ENCODE assay signal across 16 mouse cellular contexts in the genomic region with DNA sequence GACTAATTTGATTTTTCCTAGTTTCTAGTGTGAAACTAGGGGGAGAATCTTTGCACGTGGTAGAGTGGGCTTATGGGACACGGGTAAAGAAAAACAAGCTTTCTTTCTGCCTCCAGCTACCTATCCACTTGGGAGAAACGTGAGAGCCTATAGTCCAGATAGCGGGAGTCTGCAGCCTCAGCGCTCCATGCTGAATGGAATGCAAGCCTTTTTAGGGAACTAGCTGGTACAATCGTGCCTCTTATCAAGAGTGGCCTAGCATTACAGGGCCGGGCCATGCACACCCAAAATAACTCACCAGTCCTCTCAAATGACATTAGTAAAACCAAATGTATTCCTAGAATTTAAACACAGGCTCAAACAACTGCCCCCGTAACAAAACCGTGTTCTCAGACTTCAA.
A peak's percentile ranks its signal among the peaks of the same experiment; 100 is the strongest.
DNase-seq lines count a peak whose midpoint lies in the region; ATAC-seq and TF ChIP-seq lines count a peak whose summit lies in the region.
"Had no signal": no experiment of that assay in that cellular context is flagged by ENCODE, and none has a peak within 500 bp of the region (broad histone marks: within the 10 kb centered on the region; RNA-seq: fewer than 3 reads in every experiment).

No protein-coding gene starts in this region.

- no peak overlapping the region for H3K9ac ChIP-seq in hindbrain, embryonic 12.5 days
- no peak overlapping the region for H3K9ac ChIP-seq in hindbrain, embryonic 16.5 days (ENCODE audit: low read depth, low read length)
- H3K9ac ChIP-seq in heart, adult 2 months (ENCODE audit: low read depth, low read length) = no peak overlapping the region
- H3K9ac ChIP-seq in heart, postnatal 0 days (replicated peaks; ENCODE audit: low read depth, low read length) = peak overlapping the region; percentile 28; the same call in 1 of the 2 replicates
- H3K9ac ChIP-seq: embryonic facial prominence, embryonic 15.5 days; forebrain, embryonic 12.5 days; hindbrain, embryonic 14.5 days had no signal

- no peak for ATAC-seq in hindbrain, embryonic 12.5 days (ENCODE audit: low FRiP score)
- ATAC-seq in hindbrain, embryonic 16.5 days = no peak
- peak; percentile 88 for ATAC-seq in heart, postnatal 0 days (ENCODE audit: insufficient read depth, low read depth)

- TF ChIP-seq POLR2A in heart, adult 2 months (IDR thresholded peaks at IDR 0.05; ENCODE audit: insufficient read depth, low read depth, low read length) = no peak

- 68% methylated on average over 9 of the region's 9 CpGs for WGBS in hindbrain, embryonic 12.5 days
- 73% methylated on average over 9 of the region's 9 CpGs for WGBS in hindbrain, embryonic 16.5 days
- 49% methylated on average over 9 of the region's 9 CpGs for WGBS in heart, adult 2 months
- 20% methylated on average over 9 of the region's 9 CpGs for WGBS in heart, postnatal 0 days

- no peaks in the 10 kb centered on the region for H3K79me2 ChIP-seq in heart, adult 2 months (replicated peaks; ENCODE audit: control insufficient read depth, insufficient read depth, low read length)

- peaks cover 22% of the 10 kb centered on the region for H3K4me1 ChIP-seq in hindbrain, embryonic 12.5 days
- peaks cover 4% of the 10 kb centered on the region for H3K4me1 ChIP-seq in hindbrain, embryonic 16.5 days (ENCODE audit: control insufficient read depth, insufficient read depth, low read depth, low read length)
- H3K4me1 ChIP-seq in heart, adult 2 months (ENCODE audit: control insufficient read depth, insufficient read depth, low read length) = peaks cover 1% of the 10 kb centered on the region
- H3K4me1 ChIP-seq in heart, postnatal 0 days (ENCODE audit: control insufficient read depth, insufficient read depth) = peaks cover 49% of the 10 kb centered on the region

- no peak for TF ChIP-seq CTCF in heart, adult 2 months (IDR thresholded peaks at IDR 0.05)
- no peak for TF ChIP-seq CTCF in heart, postnatal 0 days (IDR thresholded peaks at IDR 0.05; ENCODE audit: low read depth)

- peak overlapping the region; percentile 23; the same call in 1 of the 2 replicates for H3K27ac ChIP-seq in hindbrain, embryonic 12.5 days
- H3K27ac ChIP-seq in hindbrain, embryonic 16.5 days (ENCODE audit: low read depth, low read length) = no peak overlapping the region
- H3K27ac ChIP-seq in heart, adult 2 months = peak overlapping the region; percentile 85
- peak overlapping the region; percentile 97 for H3K27ac ChIP-seq in heart, postnatal 0 days (ENCODE audit: low read depth)
- H3K27ac ChIP-seq: embryonic facial prominence, embryonic 15.5 days; hindbrain, embryonic 14.5 days had no signal

- no peaks in the 10 kb centered on the region for H3K36me3 ChIP-seq in hindbrain, embryonic 12.5 days
- no peaks in the 10 kb centered on the region for H3K36me3 ChIP-seq in hindbrain, embryonic 16.5 days (ENCODE audit: control insufficient read depth, insufficient read depth, low read length)
- no peaks in the 10 kb centered on the region for H3K36me3 ChIP-seq in heart, adult 2 months (ENCODE audit: control insufficient read depth, insufficient read depth, low read length)
- no peaks in the 10 kb centered on the region for H3K36me3 ChIP-seq in heart, postnatal 0 days (replicated peaks; ENCODE audit: control insufficient read depth, insufficient read depth, low read length)
- H3K36me3 ChIP-seq: embryonic facial prominence, embryonic 15.5 days; forebrain, embryonic 12.5 days had no signal

- TF ChIP-seq EP300 in heart, adult 2 months (IDR thresholded peaks at IDR 0.05; ENCODE audit: insufficient read depth, low read depth, low read length) = no peak
- peak; percentile 93 for TF ChIP-seq EP300 in heart, postnatal 0 days (IDR thresholded peaks at IDR 0.05; ENCODE audit: low read depth)

- H3K9me3 ChIP-seq in hindbrain, embryonic 12.5 days (replicated peaks) = 0 out of 2 replicates have a peak, but pooled peaks cover 3% of the 10 kb centered on the region
- no peaks in the 10 kb centered on the region for H3K9me3 ChIP-seq in hindbrain, embryonic 16.5 days (ENCODE audit: control insufficient read depth, low read length)
- no peaks in the 10 kb centered on the region for H3K9me3 ChIP-seq in heart, postnatal 0 days (replicated peaks; ENCODE audit: control insufficient read depth, low read length)
- H3K9me3 ChIP-seq: embryonic facial prominence, embryonic 15.5 days; forebrain, embryonic 12.5 days had no signal

- H3K4me3 ChIP-seq in hindbrain, embryonic 12.5 days = no peak overlapping the region
- H3K4me3 ChIP-seq in hindbrain, embryonic 16.5 days (ENCODE audit: low read length) = no peak overlapping the region
- H3K4me3 ChIP-seq in heart, adult 2 months = no peak overlapping the region
- H3K4me3 ChIP-seq in heart, postnatal 0 days (ENCODE audit: low read depth, low read length) = no peak overlapping the region
- H3K4me3 ChIP-seq: embryonic facial prominence, embryonic 15.5 days; forebrain, embryonic 12.5 days had no signal

- DNase-seq in MEL-GATA-1-ER (ENCODE audit: extremely low read depth, low read depth) = peak; percentile 64
- peak in 1 of 2 experiments; percentile 48 for DNase-seq in heart, adult 2 months
- peak; percentile 91 for DNase-seq in heart, postnatal 0 days (ENCODE audit: low spot score)
- no peak for DNase-seq in spleen, postnatal 4 days (ENCODE audit: low spot score in 2 of 2)
- DNase-seq in adrenal gland, postnatal 36 days = no peak
- DNase-seq in kidney, postnatal 36 days = no peak
- DNase-seq: adrenal gland, postnatal 10 days; B cell, adult 2 months; cerebellum, postnatal 14 days; kidney, adult 8-10 months; lung, adult 18-20 months had no signal

- intact Hi-C loops in heart, adult 2 months (cut with DNase I) = loop anchor here (10.0 kb wide), 1 partner anchor 100 kb away; a partner anchor contains a TSS

- no peak overlapping the region for H3K4me2 ChIP-seq in hindbrain, embryonic 12.5 days (replicated peaks)
- no peak overlapping the region for H3K4me2 ChIP-seq in hindbrain, embryonic 16.5 days (ENCODE audit: low read length)
- no peak overlapping the region for H3K4me2 ChIP-seq in heart, postnatal 0 days (ENCODE audit: low read depth, low read length)
- H3K4me2 ChIP-seq: embryonic facial prominence, embryonic 15.5 days; forebrain, embryonic 12.5 days; hindbrain, embryonic 14.5 days had no signal

- H3K27me3 ChIP-seq in hindbrain, embryonic 12.5 days = peaks cover 5% of the 10 kb centered on the region; the same call in 1 of the 2 replicates
- H3K27me3 ChIP-seq in hindbrain, embryonic 16.5 days (replicated peaks; ENCODE audit: control insufficient read depth, insufficient read depth, low read length) = no peaks in the 10 kb centered on the region; the same call in 1 of the 2 replicates
- no peaks in the 10 kb centered on the region for H3K27me3 ChIP-seq in heart, adult 2 months (ENCODE audit: control insufficient read depth, insufficient read depth, low read length)
- no peaks in the 10 kb centered on the region for H3K27me3 ChIP-seq in heart, postnatal 0 days (ENCODE audit: control insufficient read depth, insufficient read depth, low read length)

Comparison
In these comparisons a context has a peak if more than half of its experiments do, and no peak if none do; other contexts are left out.
1. DNase-seq: peak in MEL-GATA-1-ER (single experiment) and heart, postnatal 0 days (single experiment); none in spleen, postnatal 4 days (0 of 2), adrenal gland, postnatal 36 days (0 of 2) and kidney, postnatal 36 days (0 of 2).